Mouse (Mus musculus): ENCODE measurements around the gene Idua. TPM values are rescaled to one million over a fixed set of nuclear protein-coding genes. Genes with fewer than 3 reads are reported as not detected.

Idua gene
- polyA plus RNA-seq, 1 experiment from 2014 or later, result 11.9 TPM

- Histone ChIP-seq H3K9ac (ENCODE audit: low read depth, low read length) (no peak overlapping the region), H3K36me3 (ENCODE audit: control insufficient read depth, insufficient read depth, low read length) (no peaks in the 10 kb centered on the region), H3K9me3 (ENCODE audit: control insufficient read depth, low read length) (no peaks in the 10 kb centered on the region), H3K27ac (ENCODE audit: low read length) (no peak overlapping the region), H3K4me1 (ENCODE audit: control insufficient read depth, insufficient read depth, low read length) (peaks cover 10% of the 10 kb centered on the region), H3K4me3 (ENCODE audit: low read length) (no peak overlapping the region), H3K27me3 (replicated peaks; ENCODE audit: control insufficient read depth, insufficient read depth, low read length) (no peaks in the 10 kb centered on the region), H3K4me2 (ENCODE audit: low read depth, low read length) (no peak overlapping the region)
- 34% methylated on average over 3 of the region's 3 CpGs for WGBS
- no peak for ATAC-seq
These were observed 4.9 kb downstream of the Idua start for GRCm38 (mm10) chr5:108665066-108665465.

GRCm38 (mm10) chr5:108667370-108667769, 7.2 kb downstream of the Idua start:
- H3K4me2 ChIP-seq (ENCODE audit: low read depth, low read length), result no peak overlapping the region
- peaks cover 12% of the 10 kb centered on the region for H3K4me1 ChIP-seq (ENCODE audit: control insufficient read depth, insufficient read depth, low read length)
- no peaks in the 10 kb centered on the region for H3K27me3 ChIP-seq (replicated peaks; ENCODE audit: control insufficient read depth, insufficient read depth, low read length)
- WGBS, result 77% methylated on average over 2 of the region's 2 CpGs
- no peak overlapping the region for H3K27ac ChIP-seq (ENCODE audit: low read length)
- H3K36me3 ChIP-seq (ENCODE audit: control insufficient read depth, insufficient read depth, low read length), result peaks cover 8% of the 10 kb centered on the region
- H3K9ac ChIP-seq (ENCODE audit: low read depth, low read length), result no peak overlapping the region
- H3K4me3 ChIP-seq (ENCODE audit: low read length), result no peak overlapping the region
- ATAC-seq, result no peak
- no peaks in the 10 kb centered on the region for H3K9me3 ChIP-seq (ENCODE audit: control insufficient read depth, low read length)

GRCm38 (mm10) chr5:108668387-108668932, 8.3 kb downstream of the Idua start:
- Histone ChIP-seq H3K27ac (ENCODE audit: low read length) (peak overlapping the region; percentile 77), H3K9me3 (ENCODE audit: control insufficient read depth, low read length) (no peaks in the 10 kb centered on the region), H3K4me2 (ENCODE audit: low read depth, low read length) (peak overlapping the region; percentile 63), H3K9ac (ENCODE audit: low read depth, low read length) (peak overlapping the region; percentile 78), H3K36me3 (ENCODE audit: control insufficient read depth, insufficient read depth, low read length) (peaks cover 8% of the 10 kb centered on the region), H3K4me1 (ENCODE audit: control insufficient read depth, insufficient read depth, low read length) (peaks cover 12% of the 10 kb centered on the region), H3K27me3 (replicated peaks; ENCODE audit: control insufficient read depth, insufficient read depth, low read length) (no peaks in the 10 kb centered on the region), H3K4me3 (ENCODE audit: low read length) (peak overlapping the region; percentile 59)
- WGBS, result 16% methylated on average over 3 of the region's 3 CpGs
- ATAC-seq, result no peak

GRCm38 (mm10) chr5:108668977-108669936, 9.1 kb downstream of the Idua start, which contains the start of gene Dgkq:
Gene Dgkq (minus strand): TSS chr5:108669672.
- Histone ChIP-seq H3K36me3 (ENCODE audit: control insufficient read depth, insufficient read depth, low read length) (peaks cover 8% of the 10 kb centered on the region), H3K9me3 (ENCODE audit: control insufficient read depth, low read length) (no peaks in the 10 kb centered on the region), H3K4me2 (ENCODE audit: low read depth, low read length) (peak within 1 kb of the TSS; percentile 63), H3K9ac (ENCODE audit: low read depth, low read length) (peak within 1 kb of the TSS; percentile 78), H3K27me3 (replicated peaks; ENCODE audit: control insufficient read depth, insufficient read depth, low read length) (no peaks in the 10 kb centered on the region), H3K4me1 (ENCODE audit: control insufficient read depth, insufficient read depth, low read length) (peaks cover 12% of the 10 kb centered on the region), H3K27ac (ENCODE audit: low read length) (peak within 1 kb of the TSS; percentile 77), H3K4me3 (ENCODE audit: low read length) (peak within 1 kb of the TSS; percentile 59)
- 4% methylated on average over 43 of the region's 43 CpGs for WGBS
- ATAC-seq, result peak; percentile 85

- Histone ChIP-seq H3K9ac (ENCODE audit: low read depth, low read length) (peak overlapping the region; percentile 78), H3K9me3 (ENCODE audit: control insufficient read depth, low read length) (no peaks in the 10 kb centered on the region), H3K36me3 (ENCODE audit: control insufficient read depth, insufficient read depth, low read length) (peaks cover 8% of the 10 kb centered on the region), H3K4me3 (ENCODE audit: low read length) (peak overlapping the region; percentile 59; the same call in 1 of the 2 replicates), H3K4me1 (ENCODE audit: control insufficient read depth, insufficient read depth, low read length) (peaks cover 12% of the 10 kb centered on the region), H3K4me2 (ENCODE audit: low read depth, low read length) (peak overlapping the region; percentile 63), H3K27me3 (replicated peaks; ENCODE audit: control insufficient read depth, insufficient read depth, low read length) (no peaks in the 10 kb centered on the region), H3K27ac (ENCODE audit: low read length) (no peak overlapping the region; the same call in 1 of the 2 replicates)
- ATAC-seq, result no peak
- WGBS, result 77% methylated on average over 9 of the region's 9 CpGs
These were observed 9.9 kb downstream of the Idua start for GRCm38 (mm10) chr5:108669986-108670385.

- Histone ChIP-seq H3K4me1 (ENCODE audit: control insufficient read depth, insufficient read depth, low read length) (peaks cover 14% of the 10 kb centered on the region), H3K27ac (ENCODE audit: low read length) (0 out of 2 replicates have a peak overlapping the region, but pooled peaks have one; percentile 4), H3K4me3 (ENCODE audit: low read length) (no peak overlapping the region), H3K9me3 (ENCODE audit: control insufficient read depth, low read length) (no peaks in the 10 kb centered on the region), H3K9ac (ENCODE audit: low read depth, low read length) (no peak overlapping the region), H3K36me3 (ENCODE audit: control insufficient read depth, insufficient read depth, low read length) (peaks cover 8% of the 10 kb centered on the region), H3K27me3 (replicated peaks; ENCODE audit: control insufficient read depth, insufficient read depth, low read length) (no peaks in the 10 kb centered on the region), H3K4me2 (ENCODE audit: low read depth, low read length) (no peak overlapping the region)
- peak; percentile 39 for ATAC-seq
These were observed 10.7 kb downstream of the Idua start for GRCm38 (mm10) chr5:108670785-108671184.

GRCm38 (mm10) chr5:108671757-108672156, 11.6 kb downstream of the Idua start:
- no peak overlapping the region for H3K9ac ChIP-seq (ENCODE audit: low read depth, low read length)
- no peak overlapping the region for H3K4me2 ChIP-seq (ENCODE audit: low read depth, low read length)
- H3K4me3 ChIP-seq (ENCODE audit: low read length), result no peak overlapping the region
- H3K27ac ChIP-seq (ENCODE audit: low read length), result no peak overlapping the region
- 92% methylated on average over 12 of the region's 12 CpGs for WGBS
- H3K4me1 ChIP-seq (ENCODE audit: control insufficient read depth, insufficient read depth, low read length), result peaks cover 15% of the 10 kb centered on the region
- peaks cover 8% of the 10 kb centered on the region for H3K36me3 ChIP-seq (ENCODE audit: control insufficient read depth, insufficient read depth, low read length)
- no peak for ATAC-seq
- H3K27me3 ChIP-seq (replicated peaks; ENCODE audit: control insufficient read depth, insufficient read depth, low read length), result no peaks in the 10 kb centered on the region
- H3K9me3 ChIP-seq (ENCODE audit: control insufficient read depth, low read length), result no peaks in the 10 kb centered on the region

- no peak overlapping the region for H3K4me2 ChIP-seq (ENCODE audit: low read depth, low read length)
- H3K9ac ChIP-seq (ENCODE audit: low read depth, low read length), result no peak overlapping the region
- 63% methylated on average over 2 of the region's 2 CpGs for WGBS
- peaks cover 8% of the 10 kb centered on the region for H3K36me3 ChIP-seq (ENCODE audit: control insufficient read depth, insufficient read depth, low read length)
- ATAC-seq, result 0 out of 2 replicates have a peak, but pooled peaks have one; percentile 0
- H3K4me3 ChIP-seq (ENCODE audit: low read length), result 0 out of 2 replicates have a peak overlapping the region, but pooled peaks have one; percentile 2
- H3K27ac ChIP-seq (ENCODE audit: low read length), result peak overlapping the region; percentile 65
- H3K27me3 ChIP-seq (replicated peaks; ENCODE audit: control insufficient read depth, insufficient read depth, low read length), result no peaks in the 10 kb centered on the region
- no peaks in the 10 kb centered on the region for H3K9me3 ChIP-seq (ENCODE audit: control insufficient read depth, low read length)
- peaks cover 22% of the 10 kb centered on the region for H3K4me1 ChIP-seq (ENCODE audit: control insufficient read depth, insufficient read depth, low read length)
These were observed 14.5 kb downstream of the Idua start for GRCm38 (mm10) chr5:108674624-108675023.

GRCm38 (mm10) chr5:108675251-108675816, 15.2 kb downstream of the Idua start, which contains the start of gene Slc26a1:
Gene Slc26a1 (minus strand): TSS chr5:108675569.
- ATAC-seq, result peak; percentile 75
- Histone ChIP-seq H3K27me3 (replicated peaks; ENCODE audit: control insufficient read depth, insufficient read depth, low read length) (no peaks in the 10 kb centered on the region), H3K4me2 (ENCODE audit: low read depth, low read length) (peak within 1 kb of the TSS; percentile 15; the same call in 1 of the 2 replicates), H3K9ac (ENCODE audit: low read depth, low read length) (no peak within 1 kb of the TSS), H3K36me3 (ENCODE audit: control insufficient read depth, insufficient read depth, low read length) (peaks cover 8% of the 10 kb centered on the region), H3K27ac (ENCODE audit: low read length) (peak within 1 kb of the TSS; percentile 65), H3K4me3 (ENCODE audit: low read length) (0 out of 2 replicates have a peak within 1 kb of the TSS, but pooled peaks have one; percentile 2), H3K9me3 (ENCODE audit: control insufficient read depth, low read length) (no peaks in the 10 kb centered on the region), H3K4me1 (ENCODE audit: control insufficient read depth, insufficient read depth, low read length) (peaks cover 16% of the 10 kb centered on the region)
- WGBS, result 54% methylated on average over 9 of the region's 9 CpGs
